Mouse (Mus musculus) small intestine, adult 2 months (tissue): Measurements from ENCODE around the gene Vps18.

ENCODE experiments used
- CTCF ChIP-seq: fragments of 200-500 bp; IDR thresholded peaks from 2 replicates; pipeline ENCODE4 v1.5.1; 2012; ENCODE audit warnings: low read depth, mild to moderate bottlenecking, control low read depth, inconsistent platforms, low read length, moderate library complexity, mixed read lengths; ENCODE audit not compliant: insufficient replicate concordance, insufficient read length; ENCODE audit errors: extremely low read depth
- POLR2A ChIP-seq: fragments of 200-500 bp; IDR thresholded peaks from 2 replicates; pipeline ENCODE4 v1.6.1; 2012; ENCODE audit warnings: low read depth, mild to moderate bottlenecking, control low read depth, inconsistent platforms, low read length, moderate library complexity

- TF ChIP-seq POLR2A (no peak), CTCF (no peak)
Measured at GRCm38 (mm10) chr2:119277810-119278209, 10.7 kb upstream of the Vps18 start.
